Mouse (Mus musculus) spleen, adult 2 months (tissue): ENCODE results near the gene Pigyl.

Experiments
- CTCF ChIP-seq: fragments of 200-500 bp; IDR thresholded peaks from 2 replicates; pipeline ENCODE4 v1.5.1; 2011; ENCODE audit warnings: mild to moderate bottlenecking, inconsistent platforms; ENCODE audit not compliant: insufficient read depth, insufficient read length, insufficient replicate concordance; ENCODE audit errors: extremely low read depth
- POLR2A ChIP-seq: fragments of 200-500 bp; IDR thresholded peaks from 2 replicates; pipeline ENCODE4 v1.6.1; 2011; ENCODE audit warnings: low read depth, low read length, inconsistent platforms

DNA sequence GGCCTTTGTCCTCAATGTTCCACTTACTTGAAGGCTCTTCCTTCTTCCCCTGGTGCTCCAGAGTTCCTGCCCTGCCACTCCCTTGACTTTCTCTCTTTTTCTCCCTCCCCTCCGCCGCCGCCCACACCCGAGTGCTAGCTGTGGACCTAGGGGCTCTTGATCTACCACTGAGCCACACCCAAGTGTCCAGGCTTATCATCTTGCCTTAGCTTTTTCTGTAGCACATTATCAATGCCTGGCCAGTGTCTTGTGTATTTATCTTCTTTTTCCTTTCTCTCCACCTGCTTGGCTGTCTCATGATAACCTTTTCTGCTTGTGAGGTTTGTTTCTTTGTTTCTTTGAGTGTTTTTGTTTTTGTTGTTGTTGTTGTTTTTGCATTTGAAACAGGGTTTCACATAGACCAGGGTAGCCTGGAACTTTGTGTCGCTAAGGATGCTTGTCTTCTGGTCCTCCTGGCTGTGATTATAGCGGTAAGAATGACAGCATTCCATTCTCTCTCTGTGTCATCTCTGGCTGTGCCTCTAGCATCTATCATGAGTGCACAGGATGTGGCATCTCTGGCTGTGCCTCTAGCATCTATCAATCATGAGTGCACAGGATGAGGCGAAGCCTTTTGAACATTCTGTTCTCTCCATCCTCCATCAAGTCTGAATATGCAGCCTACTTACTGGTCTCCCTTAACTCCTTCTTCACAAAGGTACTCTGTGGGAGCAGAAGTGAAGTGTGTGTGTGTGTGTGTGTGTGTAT is 20.8 kb upstream of the Pigyl start, which contains the start of gene Acp5:
- no peak for TF ChIP-seq CTCF
- TF ChIP-seq POLR2A = no peak
